In the genomic region with DNA sequence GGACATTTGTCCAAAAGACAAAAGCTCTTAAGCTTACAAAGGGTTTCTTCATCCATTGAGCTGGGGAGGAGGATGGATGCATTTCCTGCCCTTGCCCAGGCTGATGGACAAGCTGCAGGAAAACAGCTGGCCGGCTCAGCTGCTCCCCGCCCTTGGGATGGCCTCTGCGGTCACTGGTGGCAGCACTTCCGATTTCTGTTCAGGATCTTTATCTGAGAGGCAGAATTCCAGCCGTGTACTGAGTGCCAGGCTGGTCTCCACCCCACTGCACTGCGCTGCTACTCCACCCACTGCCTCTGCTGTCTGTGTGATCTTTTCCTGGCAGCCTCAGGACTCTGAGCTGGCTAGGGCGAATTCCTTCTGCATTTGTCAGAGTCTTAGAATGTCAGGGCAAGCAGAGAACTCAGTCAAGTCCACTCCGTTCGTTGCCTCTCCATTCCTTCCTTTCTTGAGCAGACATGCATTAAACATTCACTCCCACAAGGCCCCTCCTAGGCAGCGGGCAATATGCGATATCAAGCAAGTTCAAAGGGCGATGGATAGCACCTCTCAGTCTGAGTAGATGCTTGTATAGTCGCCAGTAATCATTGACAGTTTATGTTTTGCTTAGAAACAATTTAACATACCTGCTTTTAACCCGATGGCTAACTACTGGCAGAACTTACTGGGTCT, we compare ENCODE assay signal across 8 mouse cellular contexts. TPM values are rescaled to one million over a fixed set of nuclear protein-coding genes. Genes with fewer than 3 reads are reported as not detected.
A peak's percentile ranks its signal among the peaks of the same experiment; 100 is the strongest.
DNase-seq lines count a peak whose midpoint lies in the region; ATAC-seq and TF ChIP-seq lines count a peak whose summit lies in the region.

No protein-coding gene starts in this region.

- peak; percentile 22 for DNase-seq in hindbrain, postnatal 0 days (ENCODE audit: low spot score)
- DNase-seq in hindbrain, embryonic 11.5 days (ENCODE audit: low spot score): no peak
- no peak for DNase-seq in layer of hippocampus, adult 2 months (ENCODE audit: low spot score in 2 of 2)
- DNase-seq in cerebellum, postnatal 25 days: no peak

- 51% methylated on average over 14 of the region's 14 CpGs for WGBS in hindbrain, postnatal 0 days
- WGBS in hindbrain, embryonic 11.5 days: 59% methylated on average over 14 of the region's 14 CpGs
- WGBS in heart, embryonic 14.5 days: 19% methylated on average over 14 of the region's 14 CpGs
- 53% methylated on average over 14 of the region's 14 CpGs for WGBS in limb, embryonic 12.5 days
- WGBS in small intestine, adult 2 months: 13% methylated on average over 14 of the region's 14 CpGs

- H3K9me3 ChIP-seq in hindbrain, postnatal 0 days (ENCODE audit: low read length): no peaks in the 10 kb centered on the region
- H3K9me3 ChIP-seq in hindbrain, embryonic 11.5 days (ENCODE audit: control insufficient read depth, low read length): no peaks in the 10 kb centered on the region
- no peaks in the 10 kb centered on the region for H3K9me3 ChIP-seq in heart, embryonic 14.5 days (ENCODE audit: control insufficient read depth, low read length)
- H3K9me3 ChIP-seq in limb, embryonic 12.5 days: no peaks in the 10 kb centered on the region

- H3K4me1 ChIP-seq in hindbrain, postnatal 0 days (ENCODE audit: insufficient read depth, low read length): 0 out of 2 replicates have a peak, but pooled peaks cover 5% of the 10 kb centered on the region
- no peaks in the 10 kb centered on the region for H3K4me1 ChIP-seq in hindbrain, embryonic 11.5 days (replicated peaks; ENCODE audit: control insufficient read depth, insufficient read depth, low read length)
- H3K4me1 ChIP-seq in heart, embryonic 14.5 days (ENCODE audit: control insufficient read depth in 2 of 2, insufficient read depth in 2 of 2, low read length in 2 of 2): peaks cover 9 to 11% of the 10 kb centered on the region in 2 experiments
- H3K4me1 ChIP-seq in limb, embryonic 12.5 days (replicated peaks): peaks cover 16% of the 10 kb centered on the region
- peaks cover 13% of the 10 kb centered on the region for H3K4me1 ChIP-seq in small intestine, adult 2 months (ENCODE audit: control insufficient read depth, insufficient read depth, insufficient read length, low read length)

- no peak overlapping the region for H3K27ac ChIP-seq in hindbrain, postnatal 0 days
- no peak overlapping the region for H3K27ac ChIP-seq in hindbrain, embryonic 11.5 days (ENCODE audit: low read depth, low read length)
- H3K27ac ChIP-seq in heart, embryonic 14.5 days (replicated peaks in 1 of 2; ENCODE audit: control insufficient read depth in 1 of 2, insufficient read depth in 1 of 2, low read depth in 2 of 2, low read length in 2 of 2): peak overlapping the region; percentile 69 to 75
- H3K27ac ChIP-seq in limb, embryonic 12.5 days: no peak overlapping the region
- peak overlapping the region; percentile 72 for H3K27ac ChIP-seq in small intestine, adult 2 months (ENCODE audit: insufficient read depth, low read depth, low read length)
- no peak overlapping the region for H3K27ac ChIP-seq in layer of hippocampus, adult 2 months

- no peak for TF ChIP-seq POLR2A in small intestine, adult 2 months (IDR thresholded peaks at IDR 0.05; ENCODE audit: low read depth, low read length)

- TF ChIP-seq CTCF in hindbrain, postnatal 0 days (IDR thresholded peaks at IDR 0.05; ENCODE audit: low read depth): no peak
- TF ChIP-seq CTCF in small intestine, adult 2 months (IDR thresholded peaks at IDR 0.05; ENCODE audit: extremely low read depth, insufficient read length, insufficient replicate concordance, low read depth, low read length): no peak
- TF ChIP-seq CTCF in layer of hippocampus, adult 2 months (conservative IDR thresholded peaks at IDR 0.05): no peak

- H3K27me3 ChIP-seq in hindbrain, postnatal 0 days (ENCODE audit: insufficient read depth, low read length): no peaks in the 10 kb centered on the region
- no peaks in the 10 kb centered on the region for H3K27me3 ChIP-seq in hindbrain, embryonic 11.5 days (ENCODE audit: control insufficient read depth, insufficient read depth, low read length)
- no peaks in the 10 kb centered on the region for H3K27me3 ChIP-seq in heart, embryonic 14.5 days (ENCODE audit: control insufficient read depth, insufficient read depth, low read length)
- no peaks in the 10 kb centered on the region; the same call in 1 of the 2 replicates for H3K27me3 ChIP-seq in limb, embryonic 12.5 days
- H3K27me3 ChIP-seq in small intestine, adult 2 months (ENCODE audit: control insufficient read depth, insufficient read depth, low read length): no peaks in the 10 kb centered on the region

- ATAC-seq in hindbrain, postnatal 0 days: peak; percentile 76
- no peak for ATAC-seq in hindbrain, embryonic 11.5 days (ENCODE audit: low FRiP score)
- ATAC-seq in common myeloid progenitor, adult 5-6 weeks (replicated peaks; ENCODE audit: low read depth, poor library complexity, severe bottlenecking): 0 out of 2 replicates have a peak, but pooled peaks have one; percentile 25
- peak; percentile 81; the same call in 1 of the 2 replicates for ATAC-seq in heart, embryonic 14.5 days (ENCODE audit: insufficient number of reproducible peaks, insufficient read depth, low FRiP score, low read depth)
- ATAC-seq in limb, embryonic 12.5 days (ENCODE audit: insufficient number of reproducible peaks, insufficient read depth, low FRiP score, low TSS enrichment, low read depth): peak; percentile 71; the same call in 1 of the 2 replicates

- H3K9ac ChIP-seq in hindbrain, postnatal 0 days (replicated peaks; ENCODE audit: low read length): no peak overlapping the region
- no peak overlapping the region for H3K9ac ChIP-seq in hindbrain, embryonic 11.5 days (ENCODE audit: low read depth, low read length)
- H3K9ac ChIP-seq in heart, embryonic 14.5 days (ENCODE audit: low read length): 0 out of 2 replicates have a peak overlapping the region, but pooled peaks have one; percentile 1
- H3K9ac ChIP-seq in limb, embryonic 12.5 days (replicated peaks): no peak overlapping the region

- H3K4me2 ChIP-seq in hindbrain, postnatal 0 days (ENCODE audit: low read depth, low read length): no peak overlapping the region
- H3K4me2 ChIP-seq in hindbrain, embryonic 11.5 days (replicated peaks; ENCODE audit: low read depth, low read length): no peak overlapping the region
- H3K4me2 ChIP-seq in heart, embryonic 14.5 days (ENCODE audit: low read length): peak overlapping the region; percentile 31; the same call in 1 of the 2 replicates
- H3K4me2 ChIP-seq in limb, embryonic 12.5 days: no peak overlapping the region

- no peak overlapping the region for H3K4me3 ChIP-seq in hindbrain, postnatal 0 days (ENCODE audit: low read length)
- H3K4me3 ChIP-seq in hindbrain, embryonic 11.5 days (ENCODE audit: low read depth, low read length): no peak overlapping the region
- H3K4me3 ChIP-seq in heart, embryonic 14.5 days (ENCODE audit: control insufficient read depth in 1 of 2, insufficient read depth in 1 of 2, low read depth in 1 of 2, low read length in 2 of 2): no peak overlapping the region
- no peak overlapping the region for H3K4me3 ChIP-seq in limb, embryonic 12.5 days (replicated peaks)
- peak overlapping the region; percentile 17 for H3K4me3 ChIP-seq in small intestine, adult 2 months (ENCODE audit: low read depth, low read length)
- no peak overlapping the region for H3K4me3 ChIP-seq in layer of hippocampus, adult 2 months

- no peaks in the 10 kb centered on the region for H3K36me3 ChIP-seq in hindbrain, postnatal 0 days (ENCODE audit: insufficient read depth, low read length)
- no peaks in the 10 kb centered on the region for H3K36me3 ChIP-seq in hindbrain, embryonic 11.5 days (ENCODE audit: control insufficient read depth, insufficient read depth, low read length)
- no peaks in the 10 kb centered on the region for H3K36me3 ChIP-seq in heart, embryonic 14.5 days (ENCODE audit: control insufficient read depth, insufficient read depth, low read length)
- no peaks in the 10 kb centered on the region for H3K36me3 ChIP-seq in limb, embryonic 12.5 days
- no peaks in the 10 kb centered on the region for H3K36me3 ChIP-seq in small intestine, adult 2 months (ENCODE audit: control insufficient read depth, insufficient read depth, low read length)

RNA-seq across cellular contexts. Expression of a gene that starts 33.4 kb away (rescaled TPM):
- total RNA-seq in hindbrain, postnatal 0 days (2014; rRNA removed): 0.05 and 0.97 TPM in 2 replicates
- polyA plus RNA-seq in hindbrain, postnatal 0 days (2015; fragmentation: Nextera tagmentation; extraction: Ambion mirVana): 0.08 TPM in 2 replicates
- polyA plus RNA-seq in hindbrain, embryonic 11.5 days (2014; fragmentation: Nextera tagmentation; extraction: Ambion mirVana): 0.45 and 0.71 TPM in 2 replicates
- total RNA-seq in common myeloid progenitor, adult 5-6 weeks (2017): 0.15 and 0.32 TPM in 2 replicates
- polyA plus RNA-seq in heart, embryonic 14.5 days (2014; fragmentation: Nextera tagmentation; extraction: Ambion mirVana): 0.32 and 0.41 TPM in 2 replicates
- 1.9 and 2.6 TPM in 2 replicates for polyA plus RNA-seq in limb, embryonic 12.5 days (2016; fragmentation: Nextera tagmentation; extraction: Ambion mirVana)
- polyA plus RNA-seq in small intestine, adult 2 months (2012; rRNA removed): 1.8 and 11.7 TPM in 2 replicates
- not detected for total RNA-seq in layer of hippocampus, adult 2 months (2021)

Comparison
In these comparisons a context has a peak if more than half of its experiments do, and no peak if none do; other contexts are left out.
1. H3K27ac ChIP-seq: peak in heart, embryonic 14.5 days (2 of 2) and small intestine, adult 2 months (single experiment); none in hindbrain, postnatal 0 days (single experiment), hindbrain, embryonic 11.5 days (single experiment), limb, embryonic 12.5 days (single experiment) and layer of hippocampus, adult 2 months (single experiment).